Mouse (Mus musculus): Measurements from ENCODE around the gene Tm9sf4. TPM values are rescaled to one million over a fixed set of nuclear protein-coding genes. Genes with fewer than 3 reads are reported as not detected.
A peak's percentile ranks its signal among the peaks of the same experiment; 100 is the strongest.

Gene Tm9sf4
- polyA plus RNA-seq, 1 experiment = 45.8 TPM

DNA sequence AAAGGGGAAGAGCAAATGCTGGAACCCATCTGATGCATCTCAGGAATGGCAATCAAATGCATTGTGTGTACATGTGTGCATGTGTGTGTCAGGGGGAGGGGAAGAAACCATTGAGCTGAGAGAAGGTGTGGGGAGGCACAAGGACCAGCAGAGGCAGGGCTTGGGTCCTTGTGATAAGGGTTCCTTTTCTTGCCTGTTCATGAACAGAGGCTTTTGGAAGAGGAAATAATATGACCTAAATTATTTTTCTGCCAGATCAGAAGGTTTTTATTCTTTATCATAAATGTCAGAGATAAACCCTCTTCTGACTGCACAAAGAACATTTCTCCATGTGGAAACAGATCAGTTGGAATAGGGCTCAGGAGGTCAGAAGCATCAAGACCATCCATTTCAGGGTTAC, 61.0 kb downstream of the Tm9sf4 start:
- DNase-seq = no peak
- Histone ChIP-seq H3K4me3 (replicated peaks; ENCODE audit: extremely low read depth, low read depth, low read length) (no peak overlapping the region), H3K4me1 (ENCODE audit: control insufficient read depth, insufficient read depth, low read length) (peaks cover 8% of the 10 kb centered on the region)
- TF ChIP-seq CTCF (IDR thresholded peaks at IDR 0.05; ENCODE audit: insufficient read depth, low read length) = no peak
- no peak for TF ChIP-seq POLR2A (IDR thresholded peaks at IDR 0.05; ENCODE audit: borderline replicate concordance, extremely low read depth, low read depth, low read length)

DNA sequence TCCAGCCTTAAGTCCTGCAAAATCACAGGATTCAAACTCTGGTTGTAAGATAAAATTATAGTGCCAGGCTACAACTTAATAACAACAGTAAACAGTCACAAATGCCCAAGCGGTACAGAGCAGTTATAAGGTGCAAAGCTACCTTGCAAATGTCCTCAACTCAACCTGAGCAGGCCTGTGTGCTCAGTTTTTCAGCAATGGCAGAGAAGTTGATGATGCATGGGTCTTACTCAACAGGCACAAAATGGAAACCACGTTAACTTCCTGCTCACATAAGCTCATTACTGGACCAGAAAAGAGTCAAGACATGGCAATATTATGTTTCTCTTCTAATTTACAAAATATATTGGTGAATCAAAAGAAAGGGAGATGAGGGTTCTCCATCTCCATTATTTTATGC, 61.5 kb downstream of the Tm9sf4 start:
- Histone ChIP-seq H3K4me1 (ENCODE audit: control insufficient read depth, insufficient read depth, low read length) (peaks cover 8% of the 10 kb centered on the region), H3K4me3 (replicated peaks; ENCODE audit: extremely low read depth, low read depth, low read length) (no peak overlapping the region)
- TF ChIP-seq POLR2A (IDR thresholded peaks at IDR 0.05; ENCODE audit: borderline replicate concordance, extremely low read depth, low read depth, low read length) (no peak), CTCF (IDR thresholded peaks at IDR 0.05; ENCODE audit: insufficient read depth, low read length) (no peak)
- no peak for DNase-seq
- WGBS = 88% methylated on average over 2 of the region's 2 CpGs

DNA sequence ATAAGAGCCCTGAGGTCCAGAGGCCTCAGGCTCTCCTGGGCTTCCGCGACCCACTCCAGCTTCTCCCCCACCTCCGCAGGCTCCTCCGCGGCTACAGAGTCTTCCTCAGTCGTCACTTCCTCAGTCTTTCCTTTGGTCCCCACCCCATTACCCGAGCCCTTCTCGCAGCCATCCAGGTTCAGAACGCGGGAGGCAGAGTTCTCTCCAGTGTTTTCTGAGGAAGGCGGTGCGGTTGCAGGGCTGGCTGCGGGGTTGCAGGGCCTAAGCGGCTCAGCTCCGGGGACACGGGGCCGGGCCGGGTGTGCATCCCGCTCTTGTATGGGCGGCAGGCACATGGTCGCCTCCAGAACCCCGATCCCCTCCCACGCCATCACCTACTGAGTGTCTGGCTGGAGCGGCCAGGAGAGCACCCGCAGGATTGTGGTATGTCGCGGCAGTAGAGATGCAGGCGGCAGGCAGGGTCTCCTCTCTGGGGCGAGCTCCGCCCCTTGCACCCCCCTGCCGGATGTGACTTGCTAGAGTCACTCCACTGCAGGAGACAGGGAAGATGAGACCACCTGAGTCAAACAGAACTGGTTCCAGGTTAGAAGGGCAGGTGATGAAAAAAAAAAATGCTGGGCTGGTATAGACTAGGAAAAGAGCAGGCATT, 64.0 kb downstream of the Tm9sf4 start, which contains the start of gene Tspyl3:
Gene Tspyl3, minus strand, starts transcription at position 496 of the 649 bp plus-strand sequence.
- DNase-seq = peak; percentile 26

DNA sequence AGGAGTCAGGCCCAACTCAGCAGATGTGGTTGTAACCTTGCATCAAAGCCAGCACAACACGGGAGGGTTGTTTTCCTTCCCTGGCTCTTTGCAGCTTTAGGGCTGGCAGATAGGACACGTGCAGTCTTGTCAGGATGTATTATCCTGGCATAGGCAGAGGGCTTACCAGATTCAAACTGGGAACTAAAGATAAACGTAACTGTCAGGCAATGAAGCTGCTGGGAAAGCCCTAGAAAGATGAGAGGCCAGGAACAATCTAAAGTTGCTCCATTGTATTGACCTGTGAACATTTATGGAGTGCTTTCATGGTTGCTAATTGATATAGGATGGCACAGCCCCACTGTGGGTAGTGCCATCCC, 64.5 kb downstream of the Tm9sf4 start:
- no peak for DNase-seq
- peaks cover 10% of the 10 kb centered on the region for H3K4me1 ChIP-seq (ENCODE audit: control insufficient read depth, insufficient read depth, low read length)
- TF ChIP-seq CTCF (IDR thresholded peaks at IDR 0.05; ENCODE audit: insufficient read depth, low read length) = no peak
- WGBS = 10% methylated on average over 3 of the region's 3 CpGs
- peak overlapping the region; percentile 92 for H3K4me3 ChIP-seq (replicated peaks; ENCODE audit: extremely low read depth, low read depth, low read length)

More for the DNA sequence above, 64.0 kb downstream of the Tm9sf4 start, which contains the start of gene Tspyl3:
- peaks cover 10% of the 10 kb centered on the region for H3K4me1 ChIP-seq (ENCODE audit: control insufficient read depth, insufficient read depth, low read length)
- peak within 1 kb of the TSS; percentile 92 for H3K4me3 ChIP-seq (replicated peaks; ENCODE audit: extremely low read depth, low read depth, low read length)
- no peak for TF ChIP-seq CTCF (IDR thresholded peaks at IDR 0.05; ENCODE audit: insufficient read depth, low read length)
- no peak for TF ChIP-seq POLR2A (IDR thresholded peaks at IDR 0.05; ENCODE audit: borderline replicate concordance, extremely low read depth, low read depth, low read length)
- WGBS = 1% methylated on average over 31 of the region's 31 CpGs

DNA sequence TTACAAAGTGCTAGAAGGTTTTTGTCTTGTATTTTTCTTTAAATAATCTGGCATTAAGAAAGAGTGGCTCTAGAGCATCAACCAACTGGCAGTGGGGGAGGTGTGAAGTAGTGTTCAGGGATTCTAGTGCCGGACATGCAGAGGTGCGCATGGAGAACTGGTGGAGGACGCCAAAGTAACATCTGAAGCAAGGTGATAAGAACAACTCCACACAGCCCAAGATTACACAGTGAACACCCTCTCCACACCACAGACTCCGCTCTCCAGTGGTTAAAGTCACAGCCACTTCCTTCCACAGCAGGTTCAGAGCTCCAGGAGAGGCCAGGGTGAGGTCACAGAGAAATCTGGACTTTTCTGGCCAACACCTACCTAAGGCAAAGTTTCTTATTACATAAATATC, 66.9 kb downstream of the Tm9sf4 start:
- 58% methylated on average over 4 of the region's 4 CpGs for WGBS
- no peak for TF ChIP-seq CTCF (IDR thresholded peaks at IDR 0.05; ENCODE audit: insufficient read depth, low read length)
- TF ChIP-seq POLR2A (IDR thresholded peaks at IDR 0.05; ENCODE audit: borderline replicate concordance, extremely low read depth, low read depth, low read length) = no peak

DNA sequence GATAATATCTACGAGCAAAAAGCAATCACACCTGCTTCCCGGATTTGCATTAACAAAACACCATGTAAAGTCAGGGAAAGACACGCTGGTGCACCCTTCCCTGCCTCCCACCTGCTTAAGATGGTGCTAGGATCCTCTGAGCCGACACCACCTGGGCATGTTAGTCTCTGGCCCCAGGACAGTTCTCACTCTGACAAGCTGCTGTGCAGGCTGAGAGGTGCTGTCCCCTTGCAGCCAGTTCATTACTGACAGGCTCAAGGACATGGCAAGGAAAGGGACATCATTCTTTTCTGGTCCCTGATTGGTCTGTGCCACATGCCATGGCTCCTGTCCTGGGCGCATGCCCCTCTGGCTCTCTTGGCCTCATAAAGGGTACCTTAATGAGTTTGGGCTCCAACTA, 67.4 kb downstream of the Tm9sf4 start:
- H3K4me3 ChIP-seq (replicated peaks; ENCODE audit: extremely low read depth, low read depth, low read length) = no peak overlapping the region
- peaks cover 10% of the 10 kb centered on the region for H3K4me1 ChIP-seq (ENCODE audit: control insufficient read depth, insufficient read depth, low read length)
- WGBS = 85% methylated on average over 5 of the region's 5 CpGs
- no peak for TF ChIP-seq CTCF (IDR thresholded peaks at IDR 0.05; ENCODE audit: insufficient read depth, low read length)
- TF ChIP-seq POLR2A (IDR thresholded peaks at IDR 0.05; ENCODE audit: borderline replicate concordance, extremely low read depth, low read depth, low read length) = no peak
- DNase-seq = no peak

More for the DNA sequence above, 66.9 kb downstream of the Tm9sf4 start:
- no peak for DNase-seq
- Histone ChIP-seq H3K4me3 (replicated peaks; ENCODE audit: extremely low read depth, low read depth, low read length) (no peak overlapping the region), H3K4me1 (ENCODE audit: control insufficient read depth, insufficient read depth, low read length) (peaks cover 10% of the 10 kb centered on the region)

DNA sequence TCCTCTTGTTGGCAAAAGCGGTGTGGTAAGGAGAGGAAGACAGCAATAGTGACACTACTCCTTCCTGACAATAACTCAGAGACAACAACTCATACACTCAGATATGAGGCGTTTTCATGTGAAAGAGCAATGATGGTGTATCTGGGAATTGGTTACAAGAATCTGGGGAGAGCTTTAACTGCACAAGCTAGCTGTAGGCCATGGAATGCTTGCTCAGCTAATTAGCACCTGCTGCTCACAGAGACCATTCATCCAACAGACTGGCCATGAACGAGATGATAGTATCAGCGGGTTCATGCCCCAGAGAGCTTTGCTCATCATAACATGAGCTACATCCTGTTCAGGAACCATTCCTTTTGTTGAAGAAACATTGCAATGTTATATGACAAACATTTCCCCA, 76.1 kb downstream of the Tm9sf4 start:
- no peak overlapping the region for H3K4me3 ChIP-seq (replicated peaks; ENCODE audit: extremely low read depth, low read depth, low read length)
- DNase-seq = no peak
- H3K4me1 ChIP-seq (ENCODE audit: control insufficient read depth, insufficient read depth, low read length) = peaks cover 11% of the 10 kb centered on the region
- TF ChIP-seq CTCF (IDR thresholded peaks at IDR 0.05; ENCODE audit: insufficient read depth, low read length) = no peak
- no peak for TF ChIP-seq POLR2A (IDR thresholded peaks at IDR 0.05; ENCODE audit: borderline replicate concordance, extremely low read depth, low read depth, low read length)
- WGBS = 60% methylated on average over 4 of the region's 4 CpGs

DNA sequence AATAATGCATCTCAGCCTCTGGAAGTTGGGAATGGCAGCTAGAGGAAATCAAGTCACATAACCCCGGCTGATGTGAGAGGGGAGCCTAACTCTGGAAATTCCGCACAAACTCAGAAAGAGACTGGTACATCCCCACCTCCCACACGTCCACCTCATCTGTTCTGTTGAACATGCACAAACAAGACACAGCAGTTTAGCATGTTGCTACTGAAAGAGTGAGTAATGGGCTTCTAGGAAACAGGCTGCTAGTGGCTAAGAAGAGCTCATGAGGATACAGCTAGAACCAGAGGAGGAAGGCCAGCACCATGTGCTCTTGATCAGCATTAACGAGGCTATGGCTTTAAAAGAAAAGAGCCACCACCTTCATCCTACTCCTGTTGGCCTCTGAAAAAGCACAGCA, 76.8 kb downstream of the Tm9sf4 start:
- 64% methylated on average over 4 of the region's 4 CpGs for WGBS
- no peak for DNase-seq

DNA sequence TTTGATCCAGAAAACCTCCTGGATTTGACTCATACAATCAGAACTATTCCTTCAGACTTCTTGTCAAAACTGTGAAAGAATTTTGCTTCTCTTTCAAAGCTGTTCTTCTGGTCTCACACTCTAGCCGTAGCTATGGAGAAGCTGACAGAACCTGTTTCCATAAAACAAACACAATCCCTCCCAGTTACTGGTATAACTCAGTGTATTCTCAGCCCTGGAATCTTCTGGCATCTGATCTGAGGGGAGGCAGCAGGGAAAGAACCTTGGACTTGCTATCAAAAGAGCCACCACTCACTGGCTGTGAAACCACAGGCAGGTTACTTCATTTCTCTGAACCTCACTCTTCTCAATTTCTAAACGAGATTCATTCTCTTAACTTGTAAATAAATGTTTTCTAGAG, 77.3 kb downstream of the Tm9sf4 start:
- Histone ChIP-seq H3K4me3 (replicated peaks; ENCODE audit: extremely low read depth, low read depth, low read length) (no peak overlapping the region), H3K4me1 (ENCODE audit: control insufficient read depth, insufficient read depth, low read length) (peaks cover 12% of the 10 kb centered on the region)
- no peak for DNase-seq
- WGBS = 54% methylated on average over 2 of the region's 2 CpGs
- TF ChIP-seq POLR2A (IDR thresholded peaks at IDR 0.05; ENCODE audit: borderline replicate concordance, extremely low read depth, low read depth, low read length) (no peak), CTCF (IDR thresholded peaks at IDR 0.05; ENCODE audit: insufficient read depth, low read length) (no peak)

More for the DNA sequence above, 76.8 kb downstream of the Tm9sf4 start:
- TF ChIP-seq CTCF (IDR thresholded peaks at IDR 0.05; ENCODE audit: insufficient read depth, low read length) (no peak), POLR2A (IDR thresholded peaks at IDR 0.05; ENCODE audit: borderline replicate concordance, extremely low read depth, low read depth, low read length) (no peak)
- Histone ChIP-seq H3K4me1 (ENCODE audit: control insufficient read depth, insufficient read depth, low read length) (peaks cover 12% of the 10 kb centered on the region), H3K4me3 (replicated peaks; ENCODE audit: extremely low read depth, low read depth, low read length) (no peak overlapping the region)

DNA sequence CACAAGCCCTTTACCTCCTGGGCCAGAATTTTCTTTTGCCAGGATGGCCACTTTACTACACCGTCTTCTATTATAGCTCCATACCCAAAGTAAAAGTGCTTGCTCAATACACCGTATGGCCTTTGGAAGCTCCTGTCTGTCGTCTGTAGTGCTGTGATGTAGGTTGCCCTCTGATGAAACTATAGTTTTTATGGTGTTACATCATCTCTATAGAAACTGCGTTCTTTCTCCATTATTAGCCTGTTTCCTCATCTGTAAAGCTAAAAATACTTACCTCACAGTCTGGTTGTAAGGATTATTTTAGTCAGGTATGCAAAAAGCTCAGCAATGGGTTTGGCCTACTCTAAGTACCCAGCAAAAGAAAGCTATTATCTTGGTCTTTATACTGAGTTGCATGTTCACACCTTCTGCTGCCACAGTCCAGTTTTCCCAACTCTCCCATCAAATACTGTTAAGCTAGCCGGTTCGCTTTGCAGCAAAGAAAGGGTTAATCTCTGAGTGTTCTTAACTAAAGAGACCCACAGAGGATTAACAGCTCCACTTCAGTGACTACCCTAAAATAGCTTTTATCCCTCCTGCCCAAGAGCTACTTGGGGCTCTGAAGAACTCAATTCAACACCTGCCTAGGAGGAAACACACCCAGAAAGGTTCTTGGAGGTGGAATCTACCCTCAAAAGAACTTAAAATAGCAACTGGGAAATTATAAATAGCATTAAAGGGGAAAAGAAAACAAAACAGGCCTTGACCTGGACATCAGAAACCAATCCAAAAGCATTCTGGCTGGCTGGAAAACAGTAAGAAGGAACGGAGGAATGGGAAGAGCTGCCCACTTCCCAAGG, 78.1 kb downstream of the Tm9sf4 start:
- Histone ChIP-seq H3K4me3 (replicated peaks; ENCODE audit: extremely low read depth, low read depth, low read length) (peak overlapping the region; percentile 57), H3K4me1 (ENCODE audit: control insufficient read depth, insufficient read depth, low read length) (peaks cover 12% of the 10 kb centered on the region)
- DNase-seq = no peak
- 41% methylated on average over 7 of the region's 7 CpGs for WGBS
- TF ChIP-seq POLR2A (IDR thresholded peaks at IDR 0.05; ENCODE audit: borderline replicate concordance, extremely low read depth, low read depth, low read length) = no peak
- no peak for TF ChIP-seq CTCF (IDR thresholded peaks at IDR 0.05; ENCODE audit: insufficient read depth, low read length)
